Mouse (Mus musculus) mature B cell (primary cell): Measurements from ENCODE around the gene Prr29.
"Not testable (repeated sequence)": the region's sequence is repeated elsewhere in the genome, so short reads cannot be mapped to it uniquely, and the experiment has no call there.

Source experiments
- in situ Hi-C: fragments of 300-500 bp; cut with MboI; formaldehyde crosslinking; loops from 2 replicates; pipeline ENCODE4 v1.14.3; 2019

Prr29 gene

DNA sequence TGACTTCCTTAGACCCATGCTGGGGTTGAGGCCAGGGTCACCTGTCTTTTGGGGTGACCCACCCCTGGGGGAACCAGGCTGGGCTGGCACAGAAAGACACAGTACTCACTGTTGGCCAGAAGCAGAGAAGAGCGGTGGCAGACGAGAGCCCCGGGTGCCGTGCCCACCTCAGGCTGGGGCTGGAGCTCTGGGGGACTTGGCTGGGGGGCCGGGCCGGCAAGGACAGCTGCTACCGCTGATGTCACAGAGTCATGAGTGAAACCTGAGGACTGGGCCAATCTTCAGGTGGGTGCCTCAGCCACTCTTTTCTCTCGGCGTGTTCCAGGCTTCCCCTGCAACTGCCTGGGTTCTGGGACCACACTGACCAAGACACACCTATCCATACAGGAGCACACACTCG is at the start of gene Prr29:
TSS of gene Prr29 (plus strand) at position 107 of the 400 bp plus-strand sequence.
- in situ Hi-C loops = no loop called here

DNA sequence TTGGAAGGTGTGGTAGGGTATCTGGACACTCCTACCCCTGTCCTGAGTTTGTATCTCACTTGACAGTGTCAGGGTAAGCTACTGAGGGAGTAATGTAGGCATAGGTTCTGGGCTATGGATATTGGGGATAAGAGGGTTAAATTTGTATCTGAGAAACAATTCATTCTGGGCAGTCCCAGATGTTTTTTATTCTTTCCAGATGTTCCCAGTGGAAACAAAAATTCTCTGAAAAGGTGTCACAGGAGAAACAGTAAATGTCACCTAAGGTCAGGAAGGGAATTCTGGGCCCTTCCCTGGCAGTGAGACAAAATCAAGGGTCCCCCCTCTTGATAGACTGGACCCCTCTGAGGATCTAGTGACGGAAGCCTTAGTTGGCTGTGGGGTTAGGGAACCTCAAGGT is 48.9 kb upstream of the Prr29 start:
- in situ Hi-C loops = no loop called here

DNA sequence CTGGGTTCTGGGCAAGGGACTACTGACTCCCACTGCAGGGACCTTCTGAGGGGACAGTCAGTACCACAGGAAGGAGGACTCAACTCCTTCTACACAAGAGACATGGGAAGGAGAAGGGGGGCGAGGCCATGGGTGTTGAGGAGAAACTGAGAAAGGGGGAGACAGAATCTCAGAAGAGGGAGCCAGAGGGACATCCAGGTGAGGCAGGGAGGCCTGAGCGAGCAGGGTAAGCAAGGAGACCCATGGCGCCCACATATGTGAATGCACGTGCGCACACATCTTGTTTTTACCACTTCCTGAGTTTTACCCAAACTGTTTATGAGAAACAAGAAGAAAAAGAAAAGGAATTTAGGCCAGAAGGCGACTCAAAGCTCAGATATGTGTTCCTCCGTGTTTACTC is 47.5 kb upstream of the Prr29 start:
- in situ Hi-C loops = no loop called here

DNA sequence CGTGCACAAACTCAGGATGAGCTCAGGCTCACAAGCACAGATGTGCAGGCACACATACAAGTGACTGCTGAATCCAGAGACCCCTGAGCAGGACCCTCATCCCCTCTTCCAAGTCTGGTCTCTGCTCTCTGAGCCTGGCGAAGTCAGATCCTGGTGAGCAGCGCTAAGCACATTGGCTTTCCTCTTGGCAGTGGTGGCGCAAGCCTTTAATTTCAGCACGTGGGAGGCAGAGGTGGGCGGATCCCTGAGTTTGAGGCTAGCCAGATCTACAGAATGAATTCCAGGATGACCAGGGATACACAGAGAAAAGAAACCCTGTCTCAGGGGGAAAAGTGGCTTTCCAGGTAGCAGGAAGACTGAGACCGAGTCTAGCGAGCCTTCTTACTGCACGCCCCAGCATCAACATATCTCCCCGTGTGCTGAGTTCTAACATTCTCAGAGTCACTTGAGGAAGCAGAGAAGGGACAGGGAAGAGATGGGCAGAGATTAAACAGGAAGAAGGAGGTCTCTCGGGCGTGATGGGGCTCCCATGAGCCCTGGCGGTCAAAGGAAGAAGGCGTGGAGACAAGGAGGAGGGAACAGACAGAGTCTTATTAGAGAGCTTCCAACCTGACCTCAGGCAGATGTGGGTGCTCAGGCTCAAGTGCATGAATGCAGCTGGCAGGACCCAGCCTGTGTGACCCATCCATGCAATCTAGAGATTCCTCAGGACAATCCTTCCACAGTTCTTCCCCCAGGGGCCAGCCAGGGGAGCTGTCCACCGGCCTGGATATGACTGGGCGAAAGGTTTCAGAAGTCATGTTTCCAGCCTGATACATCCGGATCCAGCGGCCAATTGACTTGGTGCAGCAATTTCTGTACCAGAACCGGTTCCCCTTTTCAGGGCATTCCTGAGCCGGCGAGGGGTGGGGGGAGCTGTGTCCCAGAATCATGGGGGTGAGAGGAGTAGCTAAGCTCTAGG is 46.6 kb upstream of the Prr29 start:
- in situ Hi-C loops = no loop called here

DNA sequence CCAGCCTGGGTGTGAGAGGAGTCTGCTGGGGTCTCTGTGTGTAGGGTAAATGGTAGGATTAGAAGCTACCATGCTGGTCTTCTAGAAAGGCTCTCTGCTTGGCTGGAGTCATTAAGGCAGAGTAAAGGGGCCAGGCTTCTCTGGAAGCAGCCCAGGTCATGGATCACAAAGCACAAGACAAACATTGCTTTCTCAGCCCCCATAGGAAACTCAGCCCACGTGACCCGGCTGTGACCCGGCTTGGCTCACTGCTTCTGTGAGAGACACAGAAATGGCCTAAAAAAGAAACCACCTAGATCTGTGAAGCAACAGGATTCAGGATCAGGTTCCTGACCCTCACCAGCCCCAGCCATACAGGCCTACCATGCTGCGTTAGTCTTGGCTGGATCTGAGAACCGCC is 40.4 kb upstream of the Prr29 start:
- in situ Hi-C loops = loop anchor here (5.0 kb wide), 1 partner anchor 67 kb away; no protein-coding TSS in a partner anchor

DNA sequence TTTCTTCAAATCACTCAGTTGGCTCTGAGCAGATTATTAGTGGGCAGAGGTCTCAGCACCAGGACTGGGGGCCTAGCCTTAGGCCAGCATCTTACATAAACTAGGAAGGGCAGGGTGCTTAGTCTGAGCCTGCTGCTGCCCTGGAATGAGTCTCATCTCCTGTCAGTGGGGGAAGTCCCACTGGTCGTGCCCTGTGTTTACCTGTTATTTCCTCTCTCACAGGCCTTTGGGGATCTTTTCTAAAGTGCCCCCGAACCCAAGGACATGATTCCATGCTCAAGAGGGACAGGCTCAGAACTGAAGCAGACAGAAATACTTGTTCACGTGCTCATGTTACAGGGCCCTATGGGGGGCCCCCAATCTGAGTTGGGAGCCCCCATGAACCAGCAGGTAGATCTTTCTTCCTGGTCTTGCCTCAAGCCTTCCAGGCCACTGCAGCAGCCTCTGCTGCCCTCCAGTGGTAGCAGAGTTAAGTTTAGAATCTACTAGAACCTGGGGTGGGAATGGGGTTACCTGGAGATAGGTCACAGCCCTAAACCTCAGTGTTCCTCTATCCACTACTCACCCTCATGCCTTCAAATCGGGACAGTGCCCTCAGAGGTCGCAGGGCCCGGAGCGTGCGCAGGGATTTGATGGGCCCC is 39.6 kb upstream of the Prr29 start:
- in situ Hi-C loops = loop anchor here (5.0 kb wide), 1 partner anchor 67 kb away; no protein-coding TSS in a partner anchor

DNA sequence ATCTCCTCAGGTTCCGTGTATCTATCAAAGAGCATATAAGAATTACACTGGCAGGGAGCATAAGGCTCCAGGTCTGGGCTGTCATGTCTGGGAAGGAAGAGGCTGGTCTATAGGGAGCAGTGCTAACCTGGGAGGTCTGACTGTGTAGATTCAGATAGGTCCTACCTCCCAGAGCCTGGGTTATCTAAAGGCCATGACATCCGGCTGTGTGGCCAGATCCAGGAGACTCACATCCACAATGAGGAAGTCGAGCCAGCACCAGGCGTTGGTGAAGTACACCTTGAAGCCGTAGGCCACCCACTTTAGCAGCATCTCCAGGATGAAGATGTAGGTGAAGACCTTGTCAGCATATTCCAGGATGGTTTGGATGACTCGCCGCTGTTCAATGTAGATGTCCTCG is 38.8 kb upstream of the Prr29 start:
- in situ Hi-C loops = loop anchor here (5.0 kb wide), 1 partner anchor 66 kb away; no protein-coding TSS in a partner anchor

DNA sequence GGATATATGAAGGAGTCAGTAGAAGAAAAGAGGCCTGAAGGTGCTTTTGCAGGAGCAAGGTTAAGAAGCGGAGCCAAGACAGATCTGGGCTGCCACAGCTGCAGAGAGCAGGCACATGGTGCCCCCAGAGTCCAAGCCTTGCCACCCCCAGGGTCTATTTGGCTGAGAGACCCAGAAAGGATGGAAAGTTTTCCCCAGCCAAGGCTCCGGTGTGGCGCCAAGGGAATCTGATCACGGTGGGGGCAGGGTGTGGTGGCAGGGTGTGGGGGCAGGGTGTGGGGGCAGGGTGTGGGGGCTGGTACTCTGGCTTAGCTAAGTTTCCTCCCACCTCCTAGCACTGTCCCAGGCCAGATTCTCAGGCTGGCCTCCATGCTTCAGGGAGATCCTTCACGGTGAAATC is 36.8 kb upstream of the Prr29 start:
- in situ Hi-C loops = loop anchor here (5.0 kb wide), 1 partner anchor 64 kb away; no protein-coding TSS in a partner anchor

DNA sequence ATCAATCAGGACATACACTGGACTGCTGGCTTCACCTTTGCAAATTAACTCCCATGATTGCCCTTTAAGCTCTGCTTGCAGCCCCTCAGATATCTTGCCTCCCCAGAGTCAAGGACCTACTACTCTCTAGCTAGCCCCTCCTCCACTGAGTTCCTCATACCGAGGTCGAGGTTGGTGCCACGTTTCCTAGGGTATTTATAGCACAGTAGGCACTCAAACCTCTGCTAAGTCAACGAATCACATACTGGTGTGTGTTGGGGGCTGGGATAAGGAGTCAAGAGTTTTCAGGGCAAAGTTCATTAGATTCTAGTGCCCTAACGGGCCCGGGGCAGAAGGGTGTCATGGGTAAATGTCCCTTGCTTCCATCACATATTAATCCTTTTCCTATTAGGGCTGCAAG is 36.1 kb upstream of the Prr29 start:
- in situ Hi-C loops = loop anchor here (5.0 kb wide), 1 partner anchor 63 kb away; no protein-coding TSS in a partner anchor

DNA sequence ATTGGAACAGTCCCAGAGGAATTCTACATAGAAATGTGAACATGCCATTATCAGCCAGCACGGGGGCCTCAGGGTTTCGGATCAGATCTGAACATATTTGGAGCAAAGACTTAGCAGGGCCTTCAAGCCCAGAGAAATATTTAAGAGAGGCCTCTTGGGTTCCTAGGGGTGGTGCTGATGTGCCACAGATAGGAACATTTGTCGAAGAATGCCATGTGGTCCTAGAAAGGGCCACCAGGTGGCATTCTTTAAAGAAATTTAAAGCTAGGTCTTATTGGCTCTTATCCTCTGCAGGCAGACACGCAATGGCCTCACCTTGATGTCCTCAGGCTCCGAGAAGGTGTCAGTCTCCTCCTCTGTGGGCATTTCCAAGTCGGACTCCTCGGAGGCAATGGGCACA is 35.6 kb upstream of the Prr29 start:
- in situ Hi-C loops = loop anchor here (5.0 kb wide), 1 partner anchor 63 kb away; no protein-coding TSS in a partner anchor

DNA sequence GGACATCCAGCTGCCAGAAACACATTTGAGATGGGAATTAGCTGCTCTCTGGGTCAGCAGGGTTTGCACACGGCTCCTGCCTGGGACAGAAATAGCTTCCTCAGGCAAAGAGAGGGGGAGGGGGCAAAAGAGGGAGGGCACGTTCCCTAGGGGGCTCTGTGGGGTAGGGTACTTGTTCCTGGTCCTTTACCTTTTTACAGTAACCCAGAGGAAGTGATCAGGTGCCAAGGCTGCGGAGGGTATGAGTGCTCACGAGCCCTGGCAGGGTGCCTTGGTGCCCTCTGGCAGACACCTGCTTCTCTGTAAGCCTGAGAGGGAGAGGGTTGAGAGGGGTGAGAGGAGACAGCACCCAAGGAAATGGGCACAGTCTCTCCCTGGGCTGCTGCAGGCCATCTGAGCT is 32.8 kb upstream of the Prr29 start:
- in situ Hi-C loops = no loop called here

DNA sequence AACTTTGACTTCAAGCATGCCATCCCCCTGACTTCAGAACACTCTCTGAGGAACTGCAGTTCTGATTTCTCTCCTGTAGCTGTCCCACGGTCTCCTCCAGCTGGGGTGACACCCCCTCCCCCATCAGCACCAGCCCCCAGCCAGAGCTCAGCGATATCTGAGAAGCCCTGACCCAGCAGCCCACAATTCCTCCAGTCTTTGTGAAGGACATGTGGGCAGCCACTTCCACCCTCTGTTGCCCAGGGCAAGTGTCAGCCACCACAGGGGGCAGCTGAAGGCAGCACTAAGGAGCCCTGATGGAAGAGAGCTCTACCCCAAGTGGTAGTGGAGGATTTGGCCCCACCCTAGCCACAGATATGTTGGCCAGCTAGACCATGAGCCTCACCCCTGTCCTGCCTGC is 31.2 kb upstream of the Prr29 start:
- in situ Hi-C loops = no loop called here

DNA sequence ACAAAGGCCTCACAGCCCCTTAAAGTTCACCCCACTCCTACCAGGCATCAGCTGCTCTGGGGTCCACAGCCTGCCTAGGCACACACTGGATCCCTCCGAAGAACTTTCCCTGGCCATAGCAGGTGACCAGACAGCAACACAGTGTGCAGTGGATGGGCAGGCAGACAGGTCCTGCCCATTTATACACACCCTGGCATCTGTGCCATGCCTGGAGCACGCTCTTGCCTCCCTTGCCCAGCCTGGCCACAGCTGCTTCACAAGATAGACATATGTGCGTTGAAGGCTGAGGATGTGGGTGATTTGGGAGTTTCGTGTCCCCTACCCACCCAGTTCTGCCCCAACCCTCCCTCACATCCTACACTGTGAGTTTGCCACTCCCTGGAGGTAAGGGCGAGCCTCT is 27.2 kb upstream of the Prr29 start:
- in situ Hi-C loops = no loop called here

DNA sequence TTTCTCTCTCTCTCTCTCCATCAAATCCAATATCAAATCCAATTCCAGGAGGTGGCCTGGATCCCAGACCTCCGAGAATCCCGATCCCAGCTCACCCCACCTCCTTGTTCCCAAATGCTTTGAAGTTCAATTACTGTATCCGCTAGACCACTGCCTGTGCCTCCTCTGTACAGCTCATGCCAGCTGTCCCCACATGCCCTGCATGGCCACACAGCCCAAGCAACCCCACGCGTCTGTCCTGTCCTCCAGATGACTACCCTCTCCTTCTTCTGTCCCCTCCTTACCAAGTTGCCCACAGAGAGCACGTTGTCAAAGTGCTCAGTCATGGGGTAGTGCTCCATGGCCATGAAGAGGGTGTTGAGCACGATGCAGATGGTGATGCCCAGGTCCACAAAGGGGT is 26.4 kb upstream of the Prr29 start:
- in situ Hi-C loops = no loop called here

DNA sequence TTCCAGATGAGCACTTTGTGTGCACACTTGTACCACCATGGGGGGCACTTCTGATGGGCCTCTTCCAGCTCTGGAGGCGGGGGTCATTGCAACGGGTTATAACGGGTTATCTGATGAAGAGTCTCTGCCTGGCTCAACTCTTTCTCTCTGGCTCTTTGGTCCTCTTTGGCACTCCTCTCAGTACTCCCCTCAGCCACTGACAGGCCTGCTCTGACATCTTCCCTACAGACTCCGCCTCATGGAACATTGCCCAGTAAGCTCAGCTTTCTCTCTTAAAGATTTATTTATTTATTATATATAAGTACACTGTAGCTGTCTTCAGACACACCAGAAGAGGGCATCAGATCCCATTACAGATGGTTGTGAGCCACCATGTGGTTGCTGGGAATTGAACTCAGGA is 25.9 kb upstream of the Prr29 start:
- in situ Hi-C loops = not testable (repeated sequence)

DNA sequence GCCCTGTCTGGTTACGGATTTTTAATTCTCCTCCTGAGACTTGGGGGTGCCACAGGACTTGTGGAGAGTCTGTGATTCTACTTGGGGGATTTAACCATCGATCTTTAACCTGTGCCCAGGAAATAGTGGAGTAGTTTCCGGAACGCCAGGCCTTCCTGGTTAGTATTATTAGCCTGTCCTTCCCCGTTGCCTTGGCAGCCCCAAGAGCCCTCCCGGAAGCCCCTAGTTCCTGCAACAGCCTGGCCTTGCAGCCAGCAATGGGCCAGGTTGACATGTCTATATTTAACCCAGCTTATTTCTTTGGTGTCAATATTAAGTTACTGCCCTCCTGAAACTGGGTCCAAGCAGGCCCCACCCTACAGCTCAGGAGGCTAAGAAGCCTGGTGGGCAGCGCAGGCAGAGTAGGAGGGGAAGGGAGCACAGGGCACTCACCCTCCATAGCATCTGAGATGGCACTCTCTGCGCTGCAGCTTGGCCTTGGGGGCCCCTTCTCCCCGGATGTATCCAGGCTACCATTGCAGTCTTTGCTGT is 24.2 kb upstream of the Prr29 start:
- in situ Hi-C loops = no loop called here

DNA sequence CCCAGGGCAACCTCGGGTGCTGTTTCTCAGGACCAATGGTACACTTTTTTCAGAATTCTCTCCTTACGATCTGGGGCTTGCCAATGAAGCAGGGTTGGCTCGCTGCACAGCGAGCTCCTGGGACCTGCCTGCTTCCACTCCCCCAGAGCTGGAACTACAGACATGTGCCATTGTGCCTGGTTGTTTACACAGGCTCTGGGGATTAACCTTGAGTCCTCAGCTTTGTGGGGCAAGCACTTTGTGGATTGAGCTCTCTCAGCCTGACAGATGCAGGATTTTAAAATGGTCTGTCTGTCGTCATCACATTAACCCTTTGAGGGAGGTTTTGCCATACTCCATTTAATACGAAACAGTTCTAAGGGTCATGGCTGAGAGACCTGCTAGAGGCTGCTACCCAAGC is 20.4 kb upstream of the Prr29 start:
- in situ Hi-C loops = no loop called here

DNA sequence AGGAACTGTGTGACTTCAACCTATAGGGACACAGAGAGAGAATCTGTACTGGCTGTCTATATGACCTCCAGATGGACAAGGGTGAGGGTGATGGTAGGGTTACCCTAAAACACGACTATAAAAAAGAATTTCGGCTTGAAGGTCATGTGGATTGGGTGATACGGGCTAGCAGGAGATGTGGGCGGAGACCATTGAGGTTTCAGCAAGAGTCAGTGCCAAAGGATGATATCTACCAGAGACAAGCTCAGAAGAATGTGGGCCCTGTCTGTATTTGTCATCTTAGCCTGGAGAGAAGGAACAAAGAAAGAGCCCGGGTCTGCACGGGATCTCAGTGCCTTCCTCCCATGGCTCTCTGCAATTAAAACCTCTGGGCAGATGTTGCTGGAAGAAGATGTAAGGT is 15.5 kb upstream of the Prr29 start:
- in situ Hi-C loops = no loop called here

DNA sequence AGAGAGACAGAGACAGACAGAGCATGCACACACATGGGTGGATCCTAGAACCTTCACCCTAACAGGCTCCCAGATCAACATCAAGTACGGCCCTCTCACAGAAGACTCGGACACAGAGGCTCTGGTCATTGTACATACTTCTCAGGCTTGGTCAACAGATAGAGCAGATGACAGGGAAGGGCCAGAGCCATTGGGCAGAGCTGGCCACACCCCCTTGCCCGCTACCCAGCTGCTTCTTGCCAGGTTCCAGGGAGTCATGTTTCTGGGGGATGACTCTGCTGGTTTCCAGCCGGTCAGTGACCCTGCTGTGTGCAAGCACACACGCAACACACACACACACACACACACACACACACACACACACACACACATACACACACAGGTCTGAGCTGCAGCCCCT is 14.4 kb upstream of the Prr29 start:
- in situ Hi-C loops = no loop called here

DNA sequence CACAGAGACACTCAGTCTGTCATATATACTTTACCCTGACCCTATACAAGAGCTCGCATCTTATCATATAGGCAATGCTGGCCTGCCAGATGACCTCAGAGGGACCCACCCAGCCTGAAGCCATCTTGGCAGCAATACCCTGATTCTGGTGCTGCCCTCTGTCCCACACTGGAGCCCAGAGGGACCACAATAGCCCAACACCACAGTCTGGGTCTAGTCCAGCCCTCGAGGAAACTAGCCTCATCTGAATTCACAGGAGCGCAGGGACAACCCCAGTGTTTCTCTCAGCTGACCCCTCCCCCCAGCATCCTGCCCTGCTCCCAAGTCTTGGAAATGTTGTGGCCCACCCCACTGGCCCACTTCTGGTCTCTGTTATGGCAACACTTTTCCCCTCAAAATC is 14.0 kb upstream of the Prr29 start:
- in situ Hi-C loops = no loop called here

DNA sequence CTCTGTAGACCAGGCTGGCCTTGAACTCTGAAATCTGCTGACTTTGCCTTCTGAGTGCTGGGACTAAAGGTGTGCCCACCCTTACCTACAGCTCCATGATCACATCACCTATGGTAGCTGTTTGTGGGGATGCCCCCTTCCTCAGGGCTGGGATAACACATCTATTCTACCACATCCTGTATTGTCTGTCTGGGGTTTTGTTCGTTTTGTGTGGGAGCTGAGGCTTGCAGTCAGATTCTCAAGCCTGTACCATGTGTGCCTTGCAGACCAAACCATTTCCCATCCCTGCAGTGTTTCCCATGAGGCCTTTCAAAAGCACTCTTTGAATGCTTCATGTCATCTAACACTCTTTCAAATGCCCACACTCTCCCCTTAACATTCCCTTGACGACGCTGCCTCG is 13.3 kb upstream of the Prr29 start:
- in situ Hi-C loops = no loop called here

DNA sequence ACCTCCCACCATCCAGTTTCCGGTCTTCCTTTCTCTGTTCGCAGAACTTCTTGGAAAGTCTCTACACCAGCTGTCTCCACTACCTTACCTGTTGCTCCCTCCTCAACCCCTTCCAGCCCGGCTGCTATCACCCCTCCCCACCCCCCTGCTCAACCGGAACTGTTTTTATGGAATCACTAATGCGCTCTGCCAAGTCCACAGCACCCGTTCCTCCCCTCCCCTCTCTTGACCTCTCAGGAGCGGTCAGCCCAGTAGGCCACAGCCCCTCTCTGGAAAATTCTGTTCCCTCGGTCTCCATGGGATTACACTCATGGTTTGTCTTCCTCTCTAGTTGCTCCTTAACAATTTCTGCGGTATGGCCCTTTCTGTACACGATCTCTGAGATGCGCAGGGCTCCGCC is 12.1 kb upstream of the Prr29 start, which contains the start of gene Scn4a:
TSS of gene Scn4a (minus strand) at position 101 of the 400 bp plus-strand sequence.
- in situ Hi-C loops = no loop called here

DNA sequence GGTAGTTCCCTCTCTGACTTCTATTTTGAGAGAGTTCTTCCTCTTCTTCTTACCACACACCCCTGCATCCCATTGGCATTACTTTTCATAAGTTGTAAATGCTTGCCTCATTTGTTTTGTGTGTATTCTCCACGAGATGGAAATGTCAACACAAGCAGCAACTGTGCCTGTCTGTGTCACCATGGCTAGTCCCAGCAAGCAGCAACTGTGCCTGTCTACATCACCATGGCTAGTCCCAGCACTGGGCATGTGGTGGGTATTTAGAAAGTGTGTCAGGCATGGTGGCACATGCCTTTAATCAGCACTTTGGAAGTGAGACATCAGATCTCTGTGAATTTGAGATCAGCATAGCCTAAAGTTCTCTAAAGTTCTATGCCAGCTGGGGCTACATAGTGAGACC is 11.1 kb upstream of the Prr29 start:
- in situ Hi-C loops = no loop called here
